Mouse (Mus musculus) ES-Bruce4 (cell line): Measurements from ENCODE around the gene Myo5c.

Source experiments
- EP300 ChIP-seq: IDR thresholded peaks from 2 replicates; pipeline ENCODE4 v1.6.1; 2011; ENCODE audit warnings: low read depth, low read length; ENCODE audit not compliant: insufficient read depth
- POLR2A ChIP-seq: IDR thresholded peaks from one replicate; pipeline ENCODE4 v1.8.1; 2011; ENCODE audit warnings: low read length; ENCODE audit not compliant: insufficient read depth

DNA sequence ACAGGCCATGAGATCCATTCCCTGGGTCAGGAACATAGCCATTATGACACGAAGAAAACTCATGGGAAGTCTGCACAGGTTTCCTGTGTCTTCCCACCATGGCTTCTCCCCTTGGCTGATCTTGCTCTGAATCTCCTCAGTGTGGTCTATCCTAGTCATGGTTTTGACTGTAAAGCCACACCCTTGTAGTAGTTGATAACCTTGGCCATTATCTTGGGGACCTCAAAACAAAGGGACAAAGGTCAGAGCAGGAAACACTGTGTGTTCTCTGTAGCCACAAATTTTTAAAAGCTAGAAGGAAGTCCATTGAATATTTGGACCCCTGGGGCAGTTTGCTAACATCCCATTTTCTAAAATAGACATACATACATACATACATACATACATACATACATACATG, 16.5 kb downstream of the Myo5c start:
- TF ChIP-seq POLR2A (no peak), EP300 (no peak)
